Mouse (Mus musculus) granulocyte monocyte progenitor cell, adult 5-6 weeks (primary cell): ENCODE results near the gene Cuedc1. TPM values are rescaled to one million over a fixed set of nuclear protein-coding genes. Genes with fewer than 3 reads are reported as not detected.

Experiments
- ATAC-seq: replicated peaks from 2 replicates; pipeline ENCODE4 v1.8.0; 2016; ENCODE audit warnings: mild to moderate bottlenecking, moderate TSS enrichment, inconsistent platforms; ENCODE audit not compliant: poor library complexity, severe bottlenecking
- total RNA-seq, 2 experiments: library from RNA; stranded (forward) in 1 of 2; stranded (reverse) in 1 of 2; fragments of 200-712, 200-1000 nt in 1 of 2; fragments of >200 nt in 1 of 2; fragmentation: Nextera tagmentation in 1 of 2; gene quantifications; 2 replicates each; pipeline ENCODE4 v1.2.3; 2014 to 2017

Gene Cuedc1
- total RNA-seq, 2 experiments from 2014 or later = 1.1 to 1.5 TPM

- ATAC-seq = no peak
These were observed 46.2 kb downstream of the Cuedc1 start for GRCm38 (mm10) chr11:88144100-88144499.

DNA sequence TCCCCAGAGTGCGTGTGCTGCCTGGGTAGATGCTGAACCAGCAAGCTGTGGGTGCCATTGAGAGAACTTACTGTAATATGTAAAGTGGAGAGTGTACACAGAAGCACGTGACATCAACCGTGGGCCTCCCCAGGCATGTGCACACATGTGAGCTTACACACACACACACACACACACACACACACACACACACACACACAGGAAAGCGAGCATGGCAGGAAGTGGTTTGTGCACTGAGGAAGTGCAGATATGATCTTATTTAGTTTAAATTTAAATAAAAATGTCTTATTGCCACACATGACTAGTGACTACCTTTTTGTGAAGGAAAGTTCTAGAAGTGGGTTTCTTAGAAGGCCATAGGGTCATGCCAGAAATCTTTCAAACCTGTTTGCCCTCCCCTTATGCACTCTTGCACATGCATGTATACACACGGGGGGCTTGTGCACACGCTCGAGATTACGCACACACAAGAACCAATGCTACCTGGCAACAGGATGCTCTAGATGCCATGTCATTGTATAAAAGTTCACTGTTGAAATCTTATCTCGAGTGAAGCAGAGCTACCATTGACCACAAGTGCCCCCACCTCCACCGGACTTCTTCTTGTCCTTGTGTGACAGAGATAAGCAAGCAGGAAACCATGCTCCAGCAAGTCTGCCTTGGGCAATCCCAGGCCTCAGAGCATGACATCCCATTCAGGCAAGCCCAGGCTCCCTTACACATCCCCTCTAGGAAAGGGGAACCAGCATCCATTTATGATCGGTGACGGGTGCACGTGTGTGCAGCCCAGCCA is 47.6 kb downstream of the Cuedc1 start:
- peak; percentile 93 for ATAC-seq

- no peak for ATAC-seq
These were observed 48.6 kb downstream of the Cuedc1 start for GRCm38 (mm10) chr11:88146264-88147060.

- ATAC-seq = no peak
These were observed 49.5 kb downstream of the Cuedc1 start for GRCm38 (mm10) chr11:88147388-88147787.

DNA sequence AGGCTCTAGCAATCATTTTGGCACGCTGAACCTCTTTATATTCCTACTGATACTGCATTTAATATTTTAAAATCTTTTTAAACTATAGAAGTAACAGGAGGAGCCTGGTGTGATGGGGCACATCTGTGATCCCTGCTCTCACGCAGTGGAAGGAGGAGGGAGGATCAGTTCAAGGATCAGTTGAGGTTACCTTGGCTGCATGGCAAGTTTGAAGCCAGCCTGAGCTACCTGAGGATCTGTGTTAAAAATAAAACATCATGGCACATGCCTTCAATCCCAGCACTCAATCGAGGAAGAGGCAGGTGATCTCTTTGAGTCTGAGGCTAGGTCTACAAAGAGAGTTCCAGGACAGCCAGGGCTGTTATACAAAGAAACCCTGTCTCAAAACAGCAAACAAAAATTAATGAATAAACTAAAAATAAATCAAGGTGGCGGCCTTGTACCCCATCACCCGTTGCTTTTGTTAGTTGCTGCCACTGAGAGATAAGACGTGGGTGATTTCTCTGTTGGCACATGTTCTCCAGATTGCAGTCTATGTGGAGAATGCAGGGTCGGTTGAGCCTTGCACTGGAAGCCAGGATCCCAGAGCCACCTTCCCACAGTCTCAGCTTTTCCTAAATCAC is 50.3 kb downstream of the Cuedc1 start:
- no peak for ATAC-seq

DNA sequence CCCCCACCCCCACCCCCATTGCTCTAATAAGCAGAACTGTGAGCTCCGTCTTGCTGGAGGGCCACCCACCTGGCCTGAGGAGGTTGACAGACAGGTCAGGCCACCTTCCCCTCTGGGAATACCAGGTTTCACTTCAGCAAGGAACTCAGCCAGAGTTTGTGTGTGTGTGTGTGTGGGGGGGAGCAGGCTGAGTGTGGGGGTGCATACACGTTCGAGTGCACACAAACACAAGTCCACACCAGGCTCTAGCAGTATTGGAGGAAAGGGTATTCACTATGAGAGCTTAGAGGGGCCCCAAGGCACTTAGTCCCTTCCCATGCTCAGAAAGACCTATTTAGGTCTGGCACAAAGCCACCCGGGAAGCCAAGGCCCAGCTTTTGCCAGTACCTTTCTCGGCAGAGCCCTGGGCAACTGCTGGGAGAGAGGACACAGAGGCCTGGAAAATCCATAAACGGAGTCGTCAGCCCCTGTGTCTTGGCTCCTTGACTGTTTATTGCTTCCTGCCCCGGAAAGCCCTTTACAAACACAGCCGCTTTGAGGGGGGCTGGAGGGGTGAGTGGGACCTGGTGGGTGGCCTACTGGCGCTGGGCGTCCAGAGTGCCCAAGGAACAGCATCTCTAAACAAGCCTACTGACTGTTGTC is 50.9 kb downstream of the Cuedc1 start:
- no peak for ATAC-seq

- ATAC-seq = peak; percentile 87
These were observed 53.7 kb downstream of the Cuedc1 start for GRCm38 (mm10) chr11:88151379-88152155.

DNA sequence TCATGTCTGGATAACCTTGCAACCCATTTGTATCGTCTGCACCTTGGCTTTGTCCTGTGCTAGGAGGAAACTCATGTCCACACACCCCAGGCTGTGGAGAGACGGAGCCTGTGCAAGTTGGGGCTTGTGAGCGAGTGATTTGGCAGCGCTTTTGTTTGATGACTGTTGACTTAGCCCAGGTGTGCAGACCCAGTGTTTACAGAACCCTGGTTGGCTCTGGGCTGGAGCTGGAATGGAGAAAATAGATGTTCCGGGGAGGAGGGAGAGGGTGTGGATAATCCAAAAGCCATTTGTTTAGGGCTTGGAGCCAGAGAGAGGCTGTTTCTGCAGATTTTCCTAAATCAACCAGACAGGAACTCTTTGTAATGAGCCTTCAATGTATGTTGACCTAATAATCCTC is 56.0 kb downstream of the Cuedc1 start:
- ATAC-seq = no peak

DNA sequence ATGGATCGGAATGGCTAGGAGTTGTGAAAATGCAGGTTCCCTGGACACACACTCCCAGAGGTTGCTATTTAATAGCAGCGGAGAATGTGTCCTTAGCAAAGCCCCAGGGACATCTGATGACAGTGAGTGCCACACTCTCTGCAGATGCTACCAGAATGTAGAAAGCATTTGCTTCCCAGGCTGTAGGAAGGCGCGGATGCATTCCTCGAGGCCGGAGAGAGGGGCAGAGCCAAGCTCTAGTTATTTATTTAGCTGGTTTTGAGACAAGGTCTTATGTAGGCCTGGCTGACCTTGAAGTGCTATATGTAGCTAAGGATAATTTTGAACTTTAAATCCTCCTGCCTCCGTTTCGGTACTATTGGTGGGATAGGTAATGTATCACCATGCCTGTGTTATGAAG is 56.6 kb downstream of the Cuedc1 start:
- no peak for ATAC-seq

DNA sequence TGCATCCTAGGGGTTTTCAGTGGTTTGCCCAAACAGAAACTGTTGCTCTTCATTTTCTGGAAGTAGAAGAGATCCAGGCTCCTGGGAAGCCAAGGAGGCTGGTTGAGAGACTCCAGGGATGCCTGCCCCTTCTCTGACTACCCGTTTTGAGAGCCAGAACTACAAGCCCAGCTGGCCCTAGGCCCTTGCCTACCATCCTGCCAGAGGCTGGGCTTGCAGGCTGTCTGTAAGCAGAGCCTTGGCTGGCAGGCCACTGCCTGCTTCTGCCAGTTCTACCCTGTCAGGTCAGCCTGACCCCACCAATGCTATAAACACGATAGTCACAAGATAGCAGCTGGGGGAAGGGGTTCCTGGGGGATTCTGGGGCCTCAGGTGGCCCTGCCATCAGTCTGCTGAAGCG is 57.6 kb downstream of the Cuedc1 start:
- no peak for ATAC-seq

DNA sequence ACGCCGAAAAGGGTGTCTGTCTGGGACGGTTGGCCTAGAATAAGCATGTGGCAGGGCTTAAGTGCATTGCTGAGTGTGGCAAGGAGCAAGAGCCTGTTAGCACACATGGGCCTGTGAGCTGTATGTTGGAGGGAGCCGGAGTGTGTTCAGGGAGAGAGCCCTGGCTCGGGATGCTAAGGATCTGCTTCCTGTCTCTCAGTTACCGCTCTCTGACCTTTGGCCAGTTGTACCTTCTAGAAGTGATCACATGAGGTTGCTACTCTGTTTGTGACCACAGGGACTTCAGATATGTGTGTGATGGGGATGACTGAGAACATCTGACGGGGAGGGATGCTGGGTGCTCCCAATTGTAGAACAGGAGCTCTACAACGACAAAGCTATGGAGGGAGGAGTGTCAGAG is 58.1 kb downstream of the Cuedc1 start:
- no peak for ATAC-seq

DNA sequence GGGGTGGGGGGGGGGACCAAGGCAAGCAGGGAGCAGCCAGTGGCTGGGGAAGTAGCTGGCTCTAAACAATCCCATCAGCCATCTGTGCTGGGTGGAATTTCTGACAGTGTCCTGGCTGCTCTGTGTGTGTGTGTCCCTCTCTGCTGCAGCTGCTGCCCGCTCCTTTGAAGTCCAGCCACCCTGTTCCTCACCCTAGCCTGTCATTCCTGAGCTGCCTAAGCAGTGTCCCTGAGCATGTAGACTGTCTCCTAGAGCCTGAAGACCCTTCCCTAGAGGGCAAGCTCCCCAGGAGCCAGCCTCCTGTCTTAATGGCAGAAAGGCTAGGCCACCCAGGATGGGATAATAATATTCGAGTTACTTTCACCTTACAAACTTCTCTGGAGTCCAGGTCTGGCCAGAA is 58.5 kb downstream of the Cuedc1 start:
- ATAC-seq = no peak

- ATAC-seq = no peak
These were observed 61.0 kb downstream of the Cuedc1 start for GRCm38 (mm10) chr11:88158842-88159246.

DNA sequence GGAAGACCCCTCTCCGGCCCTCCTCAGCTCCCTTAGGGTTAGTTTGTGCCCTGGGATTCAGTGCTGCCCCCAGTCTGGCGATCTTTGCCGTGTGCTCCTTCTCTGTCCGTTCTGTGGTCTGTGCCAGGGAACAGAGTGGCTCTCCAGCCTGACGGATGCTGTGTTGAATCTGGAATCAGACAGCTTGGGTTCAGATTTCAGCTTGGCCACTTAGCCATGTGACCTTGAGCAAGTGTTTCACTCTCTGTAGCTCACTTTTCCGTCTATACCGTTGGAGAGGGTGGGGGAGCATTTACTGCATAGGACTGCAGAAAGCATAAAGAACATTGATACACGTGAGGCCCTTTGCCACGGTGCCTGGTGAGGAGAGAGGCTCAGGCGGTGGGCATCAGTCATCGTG is 61.5 kb downstream of the Cuedc1 start:
- no peak for ATAC-seq

DNA sequence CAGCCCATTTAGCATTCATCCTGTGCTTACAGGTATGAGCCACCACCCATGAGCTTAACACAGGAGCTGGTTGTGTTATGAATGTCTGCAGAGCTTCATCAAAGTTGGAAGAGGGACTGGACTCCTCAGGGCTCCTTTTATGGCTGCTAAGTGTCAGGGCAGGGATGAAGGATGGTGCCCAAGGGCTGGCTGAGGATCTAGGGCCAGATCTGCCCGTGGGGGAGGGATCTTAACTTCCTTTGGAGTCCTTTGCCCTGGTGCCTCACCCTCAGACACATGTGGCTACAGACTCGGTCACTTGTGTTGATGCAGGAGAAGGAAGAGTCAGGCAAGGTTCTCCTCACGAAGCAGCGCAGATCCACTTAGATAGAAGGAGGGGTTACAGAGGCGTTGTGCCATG is 62.5 kb downstream of the Cuedc1 start:
- no peak for ATAC-seq

GRCm38 (mm10) chr11:88161051-88161581 is 63.3 kb downstream of the Cuedc1 start:
- no peak for ATAC-seq

DNA sequence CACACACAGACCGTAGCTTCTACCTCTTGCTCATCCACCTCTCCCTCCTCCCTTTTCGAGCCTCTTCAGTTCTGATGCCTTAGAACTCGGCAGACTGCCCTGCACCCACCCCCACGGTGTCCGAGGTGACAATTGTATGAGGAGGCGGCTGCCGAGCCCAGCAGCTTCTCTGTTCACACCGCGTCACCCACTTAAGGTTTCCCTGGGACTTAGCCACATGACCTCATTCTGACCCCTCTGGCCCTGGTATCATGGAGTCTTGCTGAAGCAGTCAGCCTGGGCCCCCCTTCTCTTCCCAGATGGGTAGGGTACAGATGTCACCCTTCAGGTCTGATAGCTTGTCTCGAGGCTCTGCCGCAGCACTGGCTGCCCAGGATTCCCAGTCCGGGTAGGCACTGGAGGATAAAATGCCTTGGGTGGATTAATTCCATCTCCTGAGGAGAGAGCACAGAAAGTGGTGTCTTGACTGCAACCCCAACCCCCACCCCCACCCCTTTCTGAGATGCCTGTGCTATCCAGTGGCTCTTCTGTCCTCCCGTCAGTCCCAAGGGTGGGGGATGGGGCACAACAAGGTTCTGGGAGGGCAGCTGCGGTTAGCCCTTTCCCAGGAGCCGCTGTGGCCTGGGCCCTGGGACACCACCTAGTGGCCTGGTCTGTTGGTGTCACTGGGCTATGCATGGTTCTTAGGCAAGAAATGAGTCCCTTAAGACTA is 63.9 kb downstream of the Cuedc1 start:
- ATAC-seq = peak; percentile 54

DNA sequence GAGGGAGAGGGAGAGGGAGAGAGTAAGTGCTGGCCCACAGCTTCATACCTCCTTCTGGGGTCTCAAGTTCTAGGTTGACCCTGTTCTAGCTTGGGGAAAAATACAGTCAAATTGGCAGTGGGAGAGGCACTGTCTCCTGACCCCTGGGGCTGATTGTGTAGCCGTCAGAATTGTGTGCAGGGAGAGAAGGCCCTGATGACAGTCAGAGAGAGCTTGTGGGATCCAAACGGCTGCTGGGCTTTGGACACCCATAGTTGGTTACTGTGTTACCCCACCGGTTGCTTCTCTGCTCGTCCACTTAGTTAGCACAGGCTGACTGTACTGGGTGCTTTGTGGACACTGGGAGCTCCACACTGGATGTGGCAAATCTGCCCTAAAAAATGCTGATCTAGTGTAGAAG is 64.9 kb downstream of the Cuedc1 start:
- ATAC-seq = no peak

- peak; percentile 85 for ATAC-seq
These were observed 66.4 kb downstream of the Cuedc1 start for GRCm38 (mm10) chr11:88164213-88164723.
